Mouse (Mus musculus): ENCODE measurements around the gene Ube2g2. TPM values are rescaled to one million over a fixed set of nuclear protein-coding genes. Genes with fewer than 3 reads are reported as not detected.

Ube2g2 gene
- polyA plus RNA-seq, 1 experiment from 2014 or later = 36.4 TPM

DNA sequence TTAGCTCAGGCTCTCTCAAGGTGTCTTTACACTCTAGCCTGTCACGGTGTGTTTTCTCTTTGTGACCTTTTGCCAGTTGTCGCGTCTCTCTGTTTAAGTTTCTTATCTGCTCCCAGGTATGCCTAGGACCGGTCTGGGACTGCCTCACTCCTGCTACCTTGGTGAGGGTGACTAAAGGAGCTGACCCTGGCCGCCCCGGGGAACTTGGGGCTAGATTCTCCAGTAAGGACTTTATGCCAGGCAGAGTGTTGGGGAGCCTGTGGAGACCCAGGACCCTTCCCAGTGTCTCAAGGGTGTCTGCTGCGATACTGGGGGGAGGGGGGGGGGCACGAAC, 39.8 kb upstream of the Ube2g2 start:
- H3K4me1 ChIP-seq (replicated peaks; ENCODE audit: control insufficient read depth, insufficient read depth, low read length) = peaks cover 13% of the 10 kb centered on the region
- peak overlapping the region; percentile 78 for H3K4me3 ChIP-seq (ENCODE audit: low read depth, low read length)
- ATAC-seq = peak; percentile 36; the same call in 1 of the 2 replicates
- WGBS = 2% methylated on average over 8 of the region's 8 CpGs
- H3K9me3 ChIP-seq (ENCODE audit: control insufficient read depth) = no peaks in the 10 kb centered on the region
- peak overlapping the region; percentile 99 for H3K27ac ChIP-seq (ENCODE audit: low read depth, low read length)
- H3K4me2 ChIP-seq (replicated peaks; ENCODE audit: low read depth) = peak overlapping the region; percentile 77
- TF ChIP-seq CTCF (IDR thresholded peaks at IDR 0.05; ENCODE audit: low read depth) = no peak
- H3K9ac ChIP-seq (ENCODE audit: low read depth, low read length) = peak overlapping the region; percentile 83
- 0 out of 2 replicates have a peak, but pooled peaks cover under 1% of the 10 kb centered on the region for H3K36me3 ChIP-seq (ENCODE audit: control insufficient read depth, insufficient read depth)
- no peaks in the 10 kb centered on the region for H3K27me3 ChIP-seq (replicated peaks; ENCODE audit: control insufficient read depth, insufficient read depth, low read length)

- no peak overlapping the region for H3K4me3 ChIP-seq (ENCODE audit: low read depth, low read length)
- no peak overlapping the region for H3K9ac ChIP-seq (ENCODE audit: low read depth, low read length)
- 58% methylated on average over 10 of the region's 10 CpGs for WGBS
- H3K27me3 ChIP-seq (replicated peaks; ENCODE audit: control insufficient read depth, insufficient read depth, low read length) = no peaks in the 10 kb centered on the region
- peaks cover 24% of the 10 kb centered on the region for H3K4me1 ChIP-seq (replicated peaks; ENCODE audit: control insufficient read depth, insufficient read depth, low read length)
- ATAC-seq = no peak
- no peak for TF ChIP-seq CTCF (IDR thresholded peaks at IDR 0.05; ENCODE audit: low read depth)
- peak overlapping the region; percentile 57; the same call in 1 of the 2 replicates for H3K27ac ChIP-seq (ENCODE audit: low read depth, low read length)
- peaks cover 17% of the 10 kb centered on the region; the same call in 1 of the 2 replicates for H3K36me3 ChIP-seq (ENCODE audit: control insufficient read depth, insufficient read depth)
- H3K4me2 ChIP-seq (replicated peaks; ENCODE audit: low read depth) = peak overlapping the region; percentile 77
- no peaks in the 10 kb centered on the region for H3K9me3 ChIP-seq (ENCODE audit: control insufficient read depth)
These were observed 38.2 kb upstream of the Ube2g2 start for GRCm38 (mm10) chr10:77583795-77584422.

- no peaks in the 10 kb centered on the region for H3K27me3 ChIP-seq (replicated peaks; ENCODE audit: control insufficient read depth, insufficient read depth, low read length)
- no peaks in the 10 kb centered on the region for H3K9me3 ChIP-seq (ENCODE audit: control insufficient read depth)
- H3K4me2 ChIP-seq (replicated peaks; ENCODE audit: low read depth) = peak overlapping the region; percentile 28
- no peak overlapping the region for H3K9ac ChIP-seq (ENCODE audit: low read depth, low read length)
- peaks cover 39% of the 10 kb centered on the region for H3K36me3 ChIP-seq (ENCODE audit: control insufficient read depth, insufficient read depth)
- no peak for ATAC-seq
- peaks cover 24% of the 10 kb centered on the region for H3K4me1 ChIP-seq (replicated peaks; ENCODE audit: control insufficient read depth, insufficient read depth, low read length)
- H3K27ac ChIP-seq (ENCODE audit: low read depth, low read length) = peak overlapping the region; percentile 36
- H3K4me3 ChIP-seq (ENCODE audit: low read depth, low read length) = no peak overlapping the region
- no peak for TF ChIP-seq CTCF (IDR thresholded peaks at IDR 0.05; ENCODE audit: low read depth)
- WGBS = 57% methylated on average over 3 of the region's 3 CpGs
These were observed 35.4 kb upstream of the Ube2g2 start for GRCm38 (mm10) chr10:77586637-77587036.

DNA sequence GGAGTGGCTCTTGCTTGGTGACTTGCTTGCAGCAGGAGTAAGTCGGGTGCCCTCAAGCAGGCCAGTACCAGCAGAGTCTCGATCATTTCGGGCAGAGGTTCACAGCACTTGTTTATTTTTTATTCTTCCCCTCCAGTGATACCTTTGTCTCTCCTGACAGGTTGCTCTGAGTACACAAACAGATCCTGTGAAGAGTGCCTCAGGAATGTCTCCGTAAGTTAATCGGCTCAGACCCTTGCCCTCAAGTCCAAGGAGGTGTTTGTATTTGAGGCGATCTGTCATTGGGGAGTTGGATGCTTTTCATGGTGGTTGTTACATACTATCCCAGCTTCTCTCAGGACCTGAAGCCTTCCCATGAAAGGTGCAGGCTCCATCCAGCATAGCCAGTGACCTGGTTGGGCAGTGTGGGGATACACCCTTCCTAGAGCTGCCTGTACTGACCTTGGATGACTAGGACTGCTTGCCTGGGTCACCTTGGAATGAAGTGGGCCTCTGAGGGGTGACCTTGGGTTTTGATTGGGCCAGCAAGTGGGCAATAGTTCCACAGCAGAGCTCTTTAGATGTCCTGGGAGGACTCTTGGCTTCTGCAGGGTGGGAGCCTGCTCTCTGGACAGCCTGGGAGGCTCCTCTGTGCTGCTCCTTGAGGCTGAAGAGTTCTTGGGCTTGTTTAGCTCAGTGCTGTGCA, 34.8 kb upstream of the Ube2g2 start:
- 0 out of 2 replicates have a peak overlapping the region, but pooled peaks have one; percentile 36 for H3K27ac ChIP-seq (ENCODE audit: low read depth, low read length)
- ATAC-seq = no peak
- H3K9me3 ChIP-seq (ENCODE audit: control insufficient read depth) = no peaks in the 10 kb centered on the region
- no peak overlapping the region for H3K9ac ChIP-seq (ENCODE audit: low read depth, low read length)
- TF ChIP-seq CTCF (IDR thresholded peaks at IDR 0.05; ENCODE audit: low read depth) = no peak
- no peak overlapping the region for H3K4me3 ChIP-seq (ENCODE audit: low read depth, low read length)
- 47% methylated on average over 6 of the region's 6 CpGs for WGBS
- H3K4me1 ChIP-seq (replicated peaks; ENCODE audit: control insufficient read depth, insufficient read depth, low read length) = peaks cover 24% of the 10 kb centered on the region
- H3K27me3 ChIP-seq (replicated peaks; ENCODE audit: control insufficient read depth, insufficient read depth, low read length) = no peaks in the 10 kb centered on the region
- peak overlapping the region; percentile 28 for H3K4me2 ChIP-seq (replicated peaks; ENCODE audit: low read depth)
- peaks cover 45% of the 10 kb centered on the region for H3K36me3 ChIP-seq (ENCODE audit: control insufficient read depth, insufficient read depth)

- Histone ChIP-seq H3K27me3 (replicated peaks; ENCODE audit: control insufficient read depth, insufficient read depth, low read length) (no peaks in the 10 kb centered on the region), H3K36me3 (ENCODE audit: control insufficient read depth, insufficient read depth) (peaks cover 53% of the 10 kb centered on the region)
- no peak for ATAC-seq
These were observed 34.0 kb upstream of the Ube2g2 start for GRCm38 (mm10) chr10:77588036-77588435.

DNA sequence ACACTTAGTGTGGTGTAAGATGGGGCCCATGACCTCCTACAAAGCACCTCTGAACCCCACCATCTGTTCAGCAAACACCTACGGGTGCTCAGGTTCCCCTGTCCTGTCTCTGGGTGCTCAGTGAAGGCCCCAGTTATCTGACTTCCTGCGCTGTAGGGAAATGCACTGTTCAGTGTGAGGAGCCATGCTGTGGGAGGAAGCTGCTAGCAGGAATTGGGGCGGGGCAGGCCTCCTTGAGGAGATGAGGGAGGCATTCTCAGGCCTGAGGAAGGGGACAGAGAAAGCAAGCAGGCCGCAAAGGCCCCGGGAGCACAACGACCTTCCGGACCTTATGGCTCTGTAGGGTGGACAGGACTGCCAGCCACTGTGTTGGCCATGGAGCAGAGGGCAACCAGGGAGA, 33.0 kb upstream of the Ube2g2 start:
- Histone ChIP-seq H3K36me3 (ENCODE audit: control insufficient read depth, insufficient read depth) (peaks cover 64% of the 10 kb centered on the region), H3K4me1 (replicated peaks; ENCODE audit: control insufficient read depth, insufficient read depth, low read length) (peaks cover 17% of the 10 kb centered on the region), H3K9ac (ENCODE audit: low read depth, low read length) (no peak overlapping the region), H3K4me2 (replicated peaks; ENCODE audit: low read depth) (no peak overlapping the region), H3K27ac (ENCODE audit: low read depth, low read length) (no peak overlapping the region), H3K27me3 (replicated peaks; ENCODE audit: control insufficient read depth, insufficient read depth, low read length) (no peaks in the 10 kb centered on the region), H3K4me3 (ENCODE audit: low read depth, low read length) (no peak overlapping the region), H3K9me3 (ENCODE audit: control insufficient read depth) (no peaks in the 10 kb centered on the region)
- ATAC-seq = no peak
- 67% methylated on average over 7 of the region's 7 CpGs for WGBS
- no peak for TF ChIP-seq CTCF (IDR thresholded peaks at IDR 0.05; ENCODE audit: low read depth)

More at GRCm38 (mm10) chr10:77588036-77588435, 34.0 kb upstream of the Ube2g2 start:
- Histone ChIP-seq H3K9ac (ENCODE audit: low read depth, low read length) (no peak overlapping the region), H3K27ac (ENCODE audit: low read depth, low read length) (no peak overlapping the region), H3K4me3 (ENCODE audit: low read depth, low read length) (no peak overlapping the region), H3K9me3 (ENCODE audit: control insufficient read depth) (no peaks in the 10 kb centered on the region), H3K4me2 (replicated peaks; ENCODE audit: low read depth) (no peak overlapping the region), H3K4me1 (replicated peaks; ENCODE audit: control insufficient read depth, insufficient read depth, low read length) (peaks cover 21% of the 10 kb centered on the region)
- no peak for TF ChIP-seq CTCF (IDR thresholded peaks at IDR 0.05; ENCODE audit: low read depth)
- whole genome bisulfite sequencing = 70% methylated on average over 2 of the region's 2 CpGs

All from intestine, postnatal 0 days (tissue).